Mouse (Mus musculus): Measurements from ENCODE around the gene Slc10a4.

- TF ChIP-seq POLR2A (IDR thresholded peaks at IDR 0.05; ENCODE audit: low read depth, low read length), result no peak
- peak; percentile 49; the same call in 1 of the 2 replicates for TF ChIP-seq CTCF (IDR thresholded peaks at IDR 0.05; ENCODE audit: extremely low read depth, insufficient read length, insufficient replicate concordance, low read depth, low read length)
Measured at GRCm38 (mm10) chr5:73056457-73056856, 49.8 kb downstream of the Slc10a4 start.
